Mouse (Mus musculus) brain, embryonic 14.5 days (tissue): ENCODE measurements around the gene Chmp4b.

Experiments used
- CTCF ChIP-seq: fragments of 200-500 bp; IDR thresholded peaks from 2 replicates; pipeline ENCODE4 v1.5.1; 2012; ENCODE audit warnings: inconsistent platforms, mild to moderate bottlenecking, moderate library complexity, borderline replicate concordance; ENCODE audit not compliant: insufficient read depth, insufficient read length; ENCODE audit errors: extremely low read depth
- POLR2A ChIP-seq: fragments of 200-500 bp; IDR thresholded peaks from 2 replicates; pipeline ENCODE4 v1.6.1; 2012; ENCODE audit warnings: mild to moderate bottlenecking, inconsistent platforms, borderline replicate concordance; ENCODE audit not compliant: poor library complexity, insufficient read depth, insufficient read length, severe bottlenecking; ENCODE audit errors: extremely low read depth

GRCm38 (mm10) chr2:154604156-154604555, 47.3 kb upstream of the Chmp4b start:
- no peak for TF ChIP-seq POLR2A
- no peak for TF ChIP-seq CTCF
